Mouse (Mus musculus): ENCODE results near the gene Cdh11.

GRCm38 (mm10) chr8:102627151-102627550 lies 158.3 kb downstream of the Cdh11 start:
- no peak for TF ChIP-seq CTCF (IDR thresholded peaks at IDR 0.05; ENCODE audit: extremely low read depth, insufficient read length, insufficient replicate concordance, low read depth, low read length)
- no peak for TF ChIP-seq POLR2A (IDR thresholded peaks at IDR 0.05; ENCODE audit: low read depth, low read length)

Measured in small intestine, adult 2 months (tissue).